Mouse (Mus musculus) liver, postnatal 0 days (tissue): Measurements from ENCODE around the gene Parp4.

Experiments
- CTCF ChIP-seq: sonication (generic); IDR thresholded peaks from 2 replicates; pipeline ENCODE4 v1.5.1; 2016; ENCODE audit warnings: antibody characterized with exemption, low read depth
- EP300 ChIP-seq: IDR thresholded peaks from 2 replicates; pipeline ENCODE4 v1.6.1; 2016; ENCODE audit warnings: antibody characterized with exemption, low read depth, mild to moderate bottlenecking

DNA sequence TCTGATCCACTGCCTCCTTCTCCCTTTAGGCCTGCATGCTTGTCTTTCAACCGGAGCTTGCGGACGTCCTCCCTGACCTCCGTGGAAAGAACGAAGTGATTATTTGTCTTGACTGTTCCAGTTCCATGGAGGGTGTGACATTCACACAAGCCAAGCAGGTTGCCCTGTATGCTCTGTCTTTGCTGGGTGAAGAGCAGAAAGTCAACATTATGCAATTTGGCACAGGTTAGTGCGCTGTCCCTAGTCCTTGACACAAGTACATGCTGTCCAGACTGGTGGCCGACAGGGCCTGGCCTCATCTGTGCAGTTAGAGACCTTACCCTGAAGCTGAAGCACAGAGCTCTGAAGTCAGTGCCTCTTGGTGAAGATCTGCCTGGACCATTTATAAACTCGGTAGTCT is 45.0 kb downstream of the Parp4 start:
- TF ChIP-seq EP300 (peak; percentile 36; the same call in 1 of the 2 replicates), CTCF (no peak)
